Mouse (Mus musculus): ENCODE measurements around the gene Cbx6.
A peak's percentile ranks its signal among the peaks of the same experiment; 100 is the strongest.

Cbx6 gene

GRCm38 (mm10) chr15:79834130-79834880 is at the start of gene Cbx6, which contains the start of gene Npcd:
Cbx6 (minus strand) TSS chr15:79834688.
Npcd (minus strand) TSS chr15:79834237.
- DNase-seq = peak; percentile 97

- DNase-seq = peak; percentile 93
Observed at GRCm38 (mm10) chr15:79883352-79883822, 48.9 kb upstream of the Cbx6 start.

DNA sequence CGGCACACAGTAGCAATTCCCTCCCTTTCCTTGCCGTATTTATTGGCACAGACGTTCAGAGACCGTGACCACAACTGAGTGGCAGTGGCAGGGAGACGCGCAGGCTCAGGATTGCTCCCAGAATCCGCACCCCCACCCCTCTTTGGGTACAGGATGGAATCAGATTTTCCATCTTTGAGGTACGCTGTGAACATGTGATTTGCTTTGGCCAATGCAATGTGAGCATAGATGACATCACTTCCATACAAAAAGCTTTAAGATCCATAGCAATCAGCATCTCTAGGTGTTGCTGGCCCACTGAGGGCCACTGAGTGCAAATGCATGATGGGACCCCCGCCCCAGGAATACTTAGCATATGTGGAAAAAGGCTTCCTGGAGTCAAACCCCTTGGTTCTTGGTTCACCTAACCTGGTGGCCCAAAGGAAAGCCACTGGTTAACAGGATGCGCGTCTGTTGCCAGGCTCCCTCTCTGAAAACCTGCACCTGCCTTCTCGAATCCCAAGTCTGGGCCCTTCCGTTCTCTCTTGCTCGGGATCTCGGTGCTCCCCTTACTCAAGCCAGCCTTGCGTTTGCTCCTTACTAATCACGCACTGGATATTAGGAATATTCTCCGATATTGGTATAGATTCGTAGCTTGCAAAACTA is 48.3 kb upstream of the Cbx6 start:
- peak; percentile 62 for DNase-seq

DNA sequence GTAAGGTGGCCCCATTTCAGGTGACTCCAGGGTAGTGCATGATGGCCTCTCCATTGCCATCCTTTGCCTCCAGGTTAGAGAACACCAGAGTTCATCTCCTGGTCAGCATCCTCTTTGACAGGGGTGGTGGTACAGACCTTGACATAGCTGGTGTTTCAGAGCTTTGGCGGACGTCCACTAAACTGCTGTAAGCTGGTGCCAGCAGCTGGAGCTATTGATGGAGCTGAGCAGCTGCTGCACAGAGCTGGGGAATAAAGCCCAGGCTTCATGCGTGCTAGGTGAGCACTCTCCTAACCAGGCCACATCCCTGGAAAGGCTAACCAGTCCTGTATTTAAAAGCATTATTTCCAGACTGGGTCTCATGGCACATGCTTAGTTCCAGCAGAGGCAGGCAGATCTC is 46.0 kb upstream of the Cbx6 start:
- peak; percentile 23 for DNase-seq

GRCm38 (mm10) chr15:79879319-79879718 is 44.8 kb upstream of the Cbx6 start:
- peak; percentile 63 for DNase-seq

GRCm38 (mm10) chr15:79878725-79879136 is 44.2 kb upstream of the Cbx6 start:
- no peak for DNase-seq

DNA sequence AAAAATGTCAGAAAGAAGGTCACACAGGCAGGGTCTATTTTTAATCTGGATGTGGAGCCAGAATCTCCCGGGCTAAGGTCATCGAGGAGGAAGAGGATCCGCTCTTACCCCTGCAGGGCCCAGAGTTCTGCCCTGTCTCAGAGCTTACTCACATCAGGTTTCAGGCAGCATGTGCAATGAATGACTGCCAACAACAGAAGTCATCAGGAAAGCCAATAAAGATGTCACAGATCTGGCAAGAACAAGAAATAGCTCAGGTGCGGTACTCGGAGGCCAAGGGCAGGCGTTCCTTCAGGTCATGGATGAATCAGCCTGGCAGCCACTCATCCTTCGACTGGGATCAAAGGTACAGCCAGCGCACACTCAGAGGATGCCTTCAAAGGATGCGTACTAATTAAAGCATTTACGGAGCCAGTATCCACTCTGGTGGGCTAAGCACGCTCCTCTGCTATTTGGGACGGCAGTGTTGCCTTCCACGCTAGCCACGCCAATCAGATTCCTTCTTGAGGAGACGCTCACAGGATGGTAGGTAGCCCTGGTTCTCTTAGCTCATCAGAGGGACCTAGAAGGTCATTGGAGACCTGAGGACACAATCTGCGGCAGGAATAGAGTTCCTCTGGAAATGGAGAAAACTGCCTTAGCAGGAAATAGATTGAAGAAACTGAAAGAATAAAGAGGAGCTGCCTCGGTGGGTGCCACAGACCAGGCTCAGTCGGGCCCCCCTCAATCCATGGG is 40.9 kb upstream of the Cbx6 start:
- DNase-seq = no peak

GRCm38 (mm10) chr15:79873995-79874394 is 39.5 kb upstream of the Cbx6 start:
- no peak for DNase-seq

DNA sequence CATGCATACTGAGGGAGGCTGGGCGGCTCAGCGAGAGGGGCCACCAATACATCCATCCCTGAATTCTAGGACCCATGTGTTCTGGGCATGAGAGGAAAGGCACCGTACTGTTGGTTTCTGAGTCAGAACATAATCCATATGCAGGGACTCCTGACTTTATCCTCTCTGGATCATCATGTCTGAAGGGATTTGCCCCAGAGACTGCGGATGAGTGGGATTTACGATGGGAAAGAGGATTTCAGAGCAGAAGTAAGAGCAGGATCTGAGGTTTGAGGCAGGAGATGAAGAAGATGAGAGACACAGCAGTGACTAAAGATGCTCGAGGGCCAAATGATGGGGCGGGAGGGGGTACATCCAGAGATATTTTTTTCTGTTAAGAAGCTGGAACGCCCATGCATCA is 39.1 kb upstream of the Cbx6 start:
- DNase-seq = no peak

GRCm38 (mm10) chr15:79867260-79868002 is 32.9 kb upstream of the Cbx6 start:
- DNase-seq = no peak

- no peak for DNase-seq
Observed at GRCm38 (mm10) chr15:79859821-79860220, 25.3 kb upstream of the Cbx6 start.

DNA sequence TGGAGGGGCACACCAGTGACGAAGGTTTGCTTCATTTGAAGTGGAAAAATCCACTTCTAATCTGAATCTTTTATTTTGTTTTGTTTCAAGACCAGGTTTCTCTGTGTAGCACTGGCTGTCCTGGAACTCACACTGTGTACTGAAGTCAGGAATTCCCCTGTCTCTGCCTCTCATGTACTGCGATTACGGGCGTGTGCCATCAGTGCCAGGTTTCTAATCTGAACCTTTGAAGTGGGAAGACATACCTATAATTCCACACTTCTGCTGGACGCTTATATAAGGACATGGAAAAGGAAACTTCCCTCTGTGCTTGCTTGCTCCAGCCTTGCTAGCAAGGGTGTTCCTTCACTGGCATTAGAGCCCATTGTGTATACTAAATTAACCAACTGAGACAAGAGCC is 24.5 kb upstream of the Cbx6 start:
- DNase-seq = no peak

DNA sequence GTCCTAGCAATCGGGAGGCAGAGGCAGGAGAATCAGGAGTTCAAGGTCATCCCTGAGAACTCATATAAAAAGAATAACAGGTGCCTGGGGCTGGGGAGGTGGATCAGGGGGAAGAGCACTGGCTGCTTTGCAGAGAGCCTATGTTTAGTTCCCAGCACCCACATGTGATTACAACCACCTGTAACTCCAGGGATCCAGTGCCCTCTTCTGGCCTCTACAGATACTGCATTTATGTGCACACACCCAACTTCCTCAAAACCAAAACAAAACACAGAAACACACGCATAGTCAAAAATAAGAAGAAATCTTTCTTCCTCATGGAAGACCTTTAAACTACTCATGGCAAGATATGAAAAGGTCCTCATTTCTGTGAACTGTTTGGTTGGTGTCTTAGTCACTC is 15.7 kb upstream of the Cbx6 start:
- no peak for DNase-seq

GRCm38 (mm10) chr15:79847100-79847499 is 12.6 kb upstream of the Cbx6 start:
- no peak for DNase-seq

DNA sequence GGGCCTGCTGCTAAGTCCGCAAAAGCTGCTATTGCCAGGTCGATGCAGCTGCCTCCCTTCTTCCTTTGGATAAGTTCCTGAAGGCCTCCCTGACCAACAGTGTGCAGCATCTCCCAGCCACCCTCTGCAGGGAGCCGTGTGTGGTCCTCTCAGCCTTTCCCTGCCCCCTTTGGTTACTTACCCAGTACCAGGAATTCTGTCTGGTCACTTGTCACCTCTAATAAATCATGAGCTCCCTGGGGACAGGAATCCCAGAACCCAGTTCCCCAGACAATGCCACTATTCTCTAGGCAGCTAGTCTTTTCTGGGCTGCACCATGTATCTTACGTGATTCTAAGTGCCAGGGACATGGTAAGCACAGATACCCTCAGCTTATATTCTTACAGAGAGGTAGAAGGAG is 11.5 kb upstream of the Cbx6 start:
- DNase-seq = no peak

DNA sequence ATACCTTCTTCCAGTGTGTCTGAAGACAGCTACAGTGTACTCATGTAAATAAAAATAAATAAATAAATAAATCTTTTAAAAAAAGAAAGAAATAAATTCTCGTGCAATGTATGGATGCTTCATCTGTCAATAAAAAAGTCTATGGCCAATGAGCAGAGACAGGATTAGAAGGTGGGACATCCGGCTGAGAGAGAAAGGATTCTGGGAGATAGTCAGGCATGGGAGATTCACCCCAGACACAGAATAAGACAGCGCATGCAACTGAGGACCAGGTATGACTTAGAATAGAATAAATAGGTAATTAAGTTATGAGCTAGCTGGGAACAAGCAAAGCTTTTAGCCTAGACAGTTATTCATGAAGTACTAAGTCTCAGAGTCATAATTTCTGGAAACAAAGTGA is 8.5 kb upstream of the Cbx6 start:
- DNase-seq = no peak

DNA sequence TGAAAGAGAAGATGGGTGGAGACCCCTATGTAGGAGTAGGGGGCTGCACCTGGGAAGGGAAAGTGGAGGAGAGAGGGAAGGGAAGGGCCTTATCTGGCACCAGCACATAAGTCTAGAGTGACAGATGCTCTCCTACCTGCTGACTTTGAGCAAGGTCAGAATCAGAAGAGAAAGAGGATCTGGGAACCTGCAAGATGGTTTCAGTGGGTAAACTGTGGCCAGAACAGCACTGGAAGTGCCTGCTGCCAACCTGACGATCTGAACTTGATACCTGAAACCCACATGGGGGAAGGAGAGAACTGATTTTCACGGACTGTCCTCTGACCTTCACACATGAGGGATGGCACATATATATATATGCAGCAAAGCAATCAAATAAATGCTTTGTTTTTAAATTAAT is 5.8 kb upstream of the Cbx6 start:
- no peak for DNase-seq

- peak; percentile 48 for DNase-seq
Observed at GRCm38 (mm10) chr15:79834881-79835260, 383 bp upstream of the Cbx6 start.

DNA sequence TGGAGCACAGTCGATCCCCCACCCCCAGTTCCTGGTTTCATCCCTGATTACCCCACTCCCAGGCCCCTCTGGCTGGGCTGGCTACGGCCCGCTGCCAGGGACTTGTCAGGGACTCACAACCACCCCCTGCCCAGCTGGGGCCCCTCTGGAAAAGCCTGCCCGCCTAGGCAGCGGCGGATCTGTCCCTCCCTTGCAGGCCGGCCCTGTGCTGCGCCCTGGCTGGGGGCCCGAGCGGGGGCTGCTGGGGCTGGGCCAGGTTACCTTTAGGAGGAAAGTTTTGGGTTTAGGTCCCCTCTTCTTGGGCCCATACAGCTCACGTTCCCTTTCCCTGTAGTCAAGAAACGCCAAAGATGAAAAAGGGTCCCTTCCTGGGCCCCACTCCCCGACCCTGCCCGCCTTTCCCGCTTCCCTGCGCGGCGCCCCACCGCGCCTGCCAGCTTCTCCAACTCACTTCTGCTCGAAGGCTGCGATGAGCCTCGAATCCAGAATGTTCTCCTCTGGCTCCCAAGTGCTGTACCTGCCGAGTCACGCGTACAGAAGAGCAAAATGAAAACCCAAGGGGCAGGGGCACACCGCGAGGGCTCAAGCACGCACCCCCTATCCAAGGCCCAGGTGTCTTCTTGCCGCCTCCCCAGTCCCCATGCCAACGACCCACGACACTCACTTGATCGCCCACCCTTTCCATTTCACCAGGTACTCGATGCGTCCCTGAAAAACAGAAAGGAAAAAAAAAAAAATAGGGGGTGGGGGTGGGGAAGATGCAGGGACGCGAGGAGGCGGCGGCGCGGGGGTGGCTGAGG is 1.0 kb downstream of the Cbx6 start:
- DNase-seq = peak; percentile 76

DNA sequence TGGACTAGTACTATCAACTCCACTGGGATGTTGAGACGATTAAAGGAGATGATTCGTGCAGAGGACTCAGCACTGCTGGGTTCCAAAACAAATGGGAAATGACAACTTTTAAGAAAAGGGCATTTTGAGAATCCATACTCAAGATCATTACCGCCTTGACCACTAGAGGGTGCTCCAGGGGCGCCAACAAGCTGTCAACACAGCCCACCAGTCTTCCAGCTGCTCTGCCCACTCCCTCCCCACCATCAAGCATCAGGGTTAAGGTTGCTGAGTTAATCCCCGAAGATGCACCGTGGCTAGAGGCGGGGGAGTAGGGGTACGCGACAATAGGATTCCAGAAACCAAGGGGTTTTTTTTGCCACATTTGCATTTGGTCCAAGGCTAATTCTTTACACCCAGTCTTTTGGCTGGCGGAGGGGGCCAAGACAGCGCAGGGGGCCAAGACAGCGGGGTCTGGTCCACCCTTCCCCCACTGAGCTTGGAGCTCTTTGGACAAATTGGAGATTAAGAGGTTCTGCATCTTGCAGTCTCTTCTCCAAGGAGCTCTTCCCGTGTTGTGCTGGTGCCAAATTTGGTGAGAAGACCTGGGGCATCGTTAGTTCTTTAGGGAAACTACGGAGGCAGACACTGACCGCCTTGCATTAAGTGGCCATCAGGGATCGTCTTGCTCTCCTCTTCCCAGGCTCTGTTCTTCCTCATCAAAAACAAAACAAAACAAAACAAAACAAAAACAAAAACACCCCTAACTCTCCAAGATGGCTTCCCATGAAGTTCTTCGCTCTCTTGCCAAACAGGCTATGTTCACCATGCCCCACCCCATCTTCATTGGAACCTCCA is 2.2 kb downstream of the Cbx6 start:
- DNase-seq = peak; percentile 71

- peak; percentile 82 for DNase-seq
Observed at GRCm38 (mm10) chr15:79830388-79830787, 4.1 kb downstream of the Cbx6 start.
